Mouse (Mus musculus) left cerebral cortex, postnatal 25 days (tissue): Measurements from ENCODE around the gene Sdhd. TPM values are rescaled to one million over a fixed set of nuclear protein-coding genes. Genes with fewer than 3 reads are reported as not detected.
A peak's percentile ranks its signal among the peaks of the same experiment; 100 is the strongest.
"Not testable (repeated sequence)": the region's sequence is repeated elsewhere in the genome, so short reads cannot be mapped to it uniquely, and the experiment has no call there.

Source experiments
- DNase-seq, 2 experiments: peaks; one replicate each; pipeline ENCODE4 v3.0.0; 2022; ENCODE audit warnings: low spot score in 2 of 2, mixed read lengths in 1 of 2
- intact Hi-C: fragments of 180-260 bp; cut with DNase I; formaldehyde crosslinking; loops from one replicate; pipeline ENCODE4 v1.15.1; 2025
- total RNA-seq, 2 experiments: library from RNA; stranded (reverse); gene quantifications; 2 replicates each; pipeline ENCODE4 v1.2.3; 2021

Sdhd gene
- 100 to 1,000 TPM; 111 TPM for total RNA-seq

- intact Hi-C loops = no loop called here
- DNase-seq = peak; percentile 94 to 98
Measured at GRCm38 (mm10) chr9:50603189-50603997, at the start of gene Sdhd, which contains the start of gene Timm8b. Sdhd (minus strand) TSS chr9:50603812. Timm8b (plus strand) TSS chr9:50603910.

GRCm38 (mm10) chr9:50650503-50650902 is 46.9 kb upstream of the Sdhd start:
- no peak for DNase-seq
- intact Hi-C loops = no loop called here

GRCm38 (mm10) chr9:50646826-50647370 is 43.3 kb upstream of the Sdhd start:
- no peak for DNase-seq
- intact Hi-C loops = no loop called here

GRCm38 (mm10) chr9:50634270-50634669 is 30.7 kb upstream of the Sdhd start:
- intact Hi-C loops = no loop called here
- DNase-seq = no peak

- intact Hi-C loops = no loop called here
- no peak for DNase-seq
Measured at GRCm38 (mm10) chr9:50633059-50633458, 29.4 kb upstream of the Sdhd start.

- no peak for DNase-seq
- intact Hi-C loops = loop anchor here (1.0 kb wide), 1 partner anchor 8 kb away; no protein-coding TSS in a partner anchor
Measured at GRCm38 (mm10) chr9:50632016-50632688, 28.5 kb upstream of the Sdhd start.

- intact Hi-C loops, DNase-seq: not testable (repeated sequence)
Measured at GRCm38 (mm10) chr9:50630903-50631302, 27.3 kb upstream of the Sdhd start.

- intact Hi-C loops = no loop called here
- no peak for DNase-seq
Measured at GRCm38 (mm10) chr9:50617794-50618330, 14.2 kb upstream of the Sdhd start.

- peak; percentile 92 to 94 for DNase-seq
- intact Hi-C loops = no loop called here
Measured at GRCm38 (mm10) chr9:50616766-50617603, 13.4 kb upstream of the Sdhd start, which contains the start of the genes Pih1d2 and Nkapd1. Pih1d2 (plus strand) TSS chr9:50617321. Nkapd1 (minus strand) TSS chr9:50617464.

GRCm38 (mm10) chr9:50616161-50616560 is 12.5 kb upstream of the Sdhd start:
- DNase-seq = no peak
- intact Hi-C loops = no loop called here

- DNase-seq = peak in 1 of 2 experiments; percentile 76
- intact Hi-C loops = no loop called here
Measured at GRCm38 (mm10) chr9:50612115-50612514, 8.5 kb upstream of the Sdhd start.

- intact Hi-C loops = no loop called here
- no peak for DNase-seq
Measured at GRCm38 (mm10) chr9:50604338-50604737, 726 bp upstream of the Sdhd start.

- DNase-seq = no peak
- intact Hi-C loops = no loop called here
Measured at GRCm38 (mm10) chr9:50603998-50604324, 349 bp upstream of the Sdhd start.

- DNase-seq = no peak
- intact Hi-C loops = no loop called here
Measured at GRCm38 (mm10) chr9:50602055-50602845, 1.4 kb downstream of the Sdhd start.

GRCm38 (mm10) chr9:50601536-50601935 is 2.1 kb downstream of the Sdhd start:
- intact Hi-C loops = no loop called here
- DNase-seq = no peak

GRCm38 (mm10) chr9:50596973-50597372 is 6.6 kb downstream of the Sdhd start:
- intact Hi-C loops = no loop called here
- no peak for DNase-seq

GRCm38 (mm10) chr9:50594794-50595417 is 8.7 kb downstream of the Sdhd start:
- intact Hi-C loops = loop anchor here (5.0 kb wide), 1 partner anchor 153 kb away; no protein-coding TSS in a partner anchor
- no peak for DNase-seq

GRCm38 (mm10) chr9:50593544-50593943 is 10.1 kb downstream of the Sdhd start:
- DNase-seq = no peak
- intact Hi-C loops = loop anchor here (5.0 kb wide), 1 partner anchor 151 kb away; no protein-coding TSS in a partner anchor
